Mouse (Mus musculus) E14TG2a.4 (cell line): ENCODE measurements at regions not wholly inside any gene's neighbourhood (a gene's known extent, or its start where the extent isn't known, plus 50 kb on each side); places are given as distances from the start of the nearest gene placed in this dataset.

Source experiments
- CTCF ChIP-seq: conservative IDR thresholded peaks from 2 replicates; pipeline ENCODE4 v1.5.1; 2014; ENCODE audit warnings: low read length
- POU5F1 ChIP-seq: IDR thresholded peaks from 2 replicates; pipeline ENCODE4 v1.6.1; 2014; ENCODE audit warnings: low read length, borderline replicate concordance

DNA sequence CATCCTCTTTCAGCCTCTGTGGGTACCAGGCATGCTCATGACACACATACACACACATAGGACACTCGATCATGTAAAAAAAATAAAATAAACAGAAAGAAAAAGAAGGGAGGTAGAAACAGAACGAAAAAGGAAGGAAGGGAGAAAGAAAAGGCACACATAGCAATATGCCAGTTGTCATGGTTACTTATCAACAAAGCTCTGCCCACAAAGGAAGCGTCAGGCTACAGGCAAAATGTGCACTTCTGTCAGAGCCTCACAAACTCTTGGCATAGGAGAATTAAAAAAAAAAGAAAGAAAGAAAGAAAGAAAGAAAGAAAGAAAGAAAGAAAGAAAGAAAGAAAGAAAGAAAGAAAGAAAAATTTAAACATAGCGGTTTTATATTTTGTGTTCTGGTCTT lies 56.9 kb upstream of the Sox2 start:
- TF ChIP-seq CTCF (no peak), POU5F1 (no peak)
